Mouse (Mus musculus) layer of hippocampus, postnatal 14 days (tissue): ENCODE results near the gene Nipsnap2. TPM values are rescaled to one million over a fixed set of nuclear protein-coding genes. Genes with fewer than 3 reads are reported as not detected.
"Not testable (repeated sequence)": the region's sequence is repeated elsewhere in the genome, so short reads cannot be mapped to it uniquely, and the experiment has no call there.

Experiments
- DNase-seq, 2 experiments: peaks; one replicate each; pipeline ENCODE4 v3.0.0; 2021 to 2022; ENCODE audit warnings: low spot score in 2 of 2, mixed read lengths in 1 of 2
- total RNA-seq, 2 experiments: library from RNA; stranded (reverse); gene quantifications; 2 replicates each; pipeline ENCODE4 v1.2.3; 2021

Nipsnap2 gene
- total RNA-seq, 2 experiments from 2014 or later, result 81.8 to 88.3 TPM

GRCm38 (mm10) chr5:129759929-129760480 lies 35.1 kb downstream of the Nipsnap2 start:
- no peak for DNase-seq

GRCm38 (mm10) chr5:129761865-129762540 lies 37.1 kb downstream of the Nipsnap2 start:
- DNase-seq, result peak; percentile 46 to 79

- DNase-seq, result no peak
Observed at GRCm38 (mm10) chr5:129770443-129771355, 45.8 kb downstream of the Nipsnap2 start.

GRCm38 (mm10) chr5:129772433-129772832 lies 47.6 kb downstream of the Nipsnap2 start:
- DNase-seq, result no peak

- not testable (repeated sequence) for DNase-seq
Observed at GRCm38 (mm10) chr5:129773330-129773729, 48.5 kb downstream of the Nipsnap2 start.

- no peak for DNase-seq
Observed at GRCm38 (mm10) chr5:129774661-129775060, 49.8 kb downstream of the Nipsnap2 start.

GRCm38 (mm10) chr5:129778348-129778995 lies 53.6 kb downstream of the Nipsnap2 start:
- no peak for DNase-seq

- peak; percentile 76 to 87 for DNase-seq
Observed at GRCm38 (mm10) chr5:129778996-129779716, 54.3 kb downstream of the Nipsnap2 start.

- no peak for DNase-seq
Observed at GRCm38 (mm10) chr5:129780131-129780530, 55.3 kb downstream of the Nipsnap2 start.

GRCm38 (mm10) chr5:129782211-129782610 lies 57.3 kb downstream of the Nipsnap2 start:
- DNase-seq, result no peak

GRCm38 (mm10) chr5:129785235-129785870 lies 60.5 kb downstream of the Nipsnap2 start:
- no peak for DNase-seq

GRCm38 (mm10) chr5:129786161-129786560 lies 61.3 kb downstream of the Nipsnap2 start:
- no peak for DNase-seq

GRCm38 (mm10) chr5:129786818-129787790 lies 62.2 kb downstream of the Nipsnap2 start, which contains the start of gene Psph:
Gene Psph (minus strand): TSS chr5:129787449.
- peak; percentile 98 to 99 for DNase-seq

- DNase-seq, result no peak
Observed at GRCm38 (mm10) chr5:129787818-129788593, 63.1 kb downstream of the Nipsnap2 start.

- DNase-seq, result not testable (repeated sequence)
Observed at GRCm38 (mm10) chr5:129790591-129790990, 65.7 kb downstream of the Nipsnap2 start.
